Mouse (Mus musculus) lung, embryonic 16.5 days (tissue): ENCODE measurements around the gene Pole2. TPM values are rescaled to one million over a fixed set of nuclear protein-coding genes. Genes with fewer than 3 reads are reported as not detected.

Experiments used
- ATAC-seq: fragments of 200-750 bp; cut with Nextera tagmentation; 2 replicates; pipeline ENCODE4 v1.8.0; 2017; ENCODE audit warnings: low read depth, mild to moderate bottlenecking, moderate library complexity
- H3K27ac ChIP-seq: fragments of 300-500 bp; sonication (generic); 2 replicates; pipeline ENCODE4 v1.5.1; 2014; ENCODE audit warnings: mild to moderate bottlenecking, control low read depth, low read length
- H3K27me3 ChIP-seq: fragments of 300-500 bp; sonication (generic); 2 replicates; pipeline ENCODE4 v1.6.1; 2014; ENCODE audit warnings: low read depth, low read length, mixed read lengths; ENCODE audit not compliant: control insufficient read depth, insufficient read depth
- H3K36me3 ChIP-seq: fragments of 300-500 bp; sonication (generic); 2 replicates; pipeline ENCODE4 v1.6.1; 2014; ENCODE audit warnings: low read length; ENCODE audit not compliant: control insufficient read depth, insufficient read depth
- H3K4me1 ChIP-seq: fragments of 300-500 bp; sonication (generic); replicated peaks from 2 replicates; pipeline ENCODE4 v1.6.1; 2014; ENCODE audit warnings: low read length, mixed read lengths; ENCODE audit not compliant: control insufficient read depth, insufficient read depth
- H3K4me2 ChIP-seq: fragments of 300-500 bp; sonication (generic); 2 replicates; pipeline ENCODE4 v1.6.1; 2014; ENCODE audit warnings: low read depth, low read length, control low read depth
- H3K4me3 ChIP-seq: fragments of 300-500 bp; sonication (generic); 2 replicates; pipeline ENCODE4 v1.5.1; 2014; ENCODE audit warnings: mild to moderate bottlenecking, low read length, control low read depth
- H3K9ac ChIP-seq: fragments of 300-500 bp; sonication (generic); 2 replicates; pipeline ENCODE4 v1.6.1; 2014; ENCODE audit warnings: low read length, control low read depth
- H3K9me3 ChIP-seq: fragments of 300-500 bp; sonication (generic); 2 replicates; pipeline ENCODE4 v1.6.1; 2016; ENCODE audit warnings: low read length; ENCODE audit not compliant: control insufficient read depth
- WGBS: fragments of 180-500 bp; shearing (Covaris S2); extraction: QIAGEN DNeasy Blood & Tissue Kit; methylation state at CpG from one replicate; pipeline ENCODE4 v1.1.7; 2014; 5-methylcytosine and 5-hydroxymethylcytosine counted together
- polyA plus RNA-seq: library from polyadenylated mRNA; unstranded; fragments of >200 nt; fragmentation: Nextera tagmentation; extraction: Ambion mirVana; gene quantifications from 2 replicates; pipeline ENCODE4 v1.2.1, GENCODE M21; 2015

Gene Pole2
- polyA plus RNA-seq, 1 experiment from 2014 or later: 28.3 TPM

GRCm38 (mm10) chr12:69241771-69242431 is 13.9 kb upstream of the Pole2 start:
- peak overlapping the region; percentile 73 for H3K4me3 ChIP-seq
- no peaks in the 10 kb centered on the region for H3K9me3 ChIP-seq
- no peaks in the 10 kb centered on the region for H3K27me3 ChIP-seq
- H3K4me1 ChIP-seq: no peaks in the 10 kb centered on the region
- peak overlapping the region; percentile 81 for H3K4me2 ChIP-seq
- H3K36me3 ChIP-seq: no peaks in the 10 kb centered on the region
- H3K27ac ChIP-seq: peak overlapping the region; percentile 87
- peak overlapping the region; percentile 92 for H3K9ac ChIP-seq
- ATAC-seq: peak; percentile 95
- WGBS: under 1% methylated on average over 61 of the region's 64 CpGs

GRCm38 (mm10) chr12:69241405-69241770 is 13.4 kb upstream of the Pole2 start:
- WGBS: 2% methylated on average over 3 of the region's 3 CpGs
- ATAC-seq: no peak
- H3K27ac ChIP-seq: peak overlapping the region; percentile 87
- H3K36me3 ChIP-seq: no peaks in the 10 kb centered on the region
- peak overlapping the region; percentile 73 for H3K4me3 ChIP-seq
- H3K27me3 ChIP-seq: no peaks in the 10 kb centered on the region
- H3K9me3 ChIP-seq: no peaks in the 10 kb centered on the region
- H3K4me1 ChIP-seq: no peaks in the 10 kb centered on the region
- peak overlapping the region; percentile 81 for H3K4me2 ChIP-seq
- peak overlapping the region; percentile 92 for H3K9ac ChIP-seq

- peak within 1 kb of the TSS; percentile 81 for H3K4me2 ChIP-seq
- peak within 1 kb of the TSS; percentile 87 for H3K27ac ChIP-seq
- H3K27me3 ChIP-seq: no peaks in the 10 kb centered on the region
- 64% methylated on average over 6 of the region's 6 CpGs for WGBS
- peak within 1 kb of the TSS; percentile 73 for H3K4me3 ChIP-seq
- H3K4me1 ChIP-seq: no peaks in the 10 kb centered on the region
- H3K9me3 ChIP-seq: no peaks in the 10 kb centered on the region
- no peak for ATAC-seq
- H3K9ac ChIP-seq: peak within 1 kb of the TSS; percentile 92
- H3K36me3 ChIP-seq: no peaks in the 10 kb centered on the region
Measured at GRCm38 (mm10) chr12:69240876-69241275, 12.9 kb upstream of the Pole2 start, which contains the start of gene Klhdc1. Gene Klhdc1, plus strand, starts transcription at chr12:69241176.

- no peak overlapping the region for H3K27ac ChIP-seq
- no peak for ATAC-seq
- 29% methylated on average over 3 of the region's 3 CpGs for WGBS
Measured at GRCm38 (mm10) chr12:69238284-69238683, 10.3 kb upstream of the Pole2 start.

GRCm38 (mm10) chr12:69235782-69236181 is 7.8 kb upstream of the Pole2 start:
- peak; percentile 64 for ATAC-seq
- no peaks in the 10 kb centered on the region for H3K4me1 ChIP-seq
- no peak overlapping the region for H3K27ac ChIP-seq
- no peak overlapping the region for H3K9ac ChIP-seq
- no peaks in the 10 kb centered on the region for H3K36me3 ChIP-seq
- WGBS: 49% methylated on average over 6 of the region's 6 CpGs
- H3K27me3 ChIP-seq: no peaks in the 10 kb centered on the region
- no peak overlapping the region for H3K4me2 ChIP-seq
- no peak overlapping the region for H3K4me3 ChIP-seq
- H3K9me3 ChIP-seq: no peaks in the 10 kb centered on the region

More at GRCm38 (mm10) chr12:69238284-69238683, 10.3 kb upstream of the Pole2 start:
- no peak overlapping the region for H3K4me3 ChIP-seq
- H3K4me2 ChIP-seq: no peak overlapping the region
- H3K9ac ChIP-seq: no peak overlapping the region
- H3K27me3 ChIP-seq: no peaks in the 10 kb centered on the region
- no peaks in the 10 kb centered on the region for H3K9me3 ChIP-seq
- no peaks in the 10 kb centered on the region for H3K36me3 ChIP-seq
- no peaks in the 10 kb centered on the region for H3K4me1 ChIP-seq

- no peak overlapping the region for H3K4me2 ChIP-seq
- H3K4me1 ChIP-seq: 0 out of 2 replicates have a peak, but pooled peaks cover 3% of the 10 kb centered on the region
- no peak overlapping the region for H3K9ac ChIP-seq
- no peaks in the 10 kb centered on the region; the same call in 1 of the 2 replicates for H3K36me3 ChIP-seq
- H3K4me3 ChIP-seq: no peak overlapping the region
- no peak overlapping the region for H3K27ac ChIP-seq
- ATAC-seq: no peak
- no peaks in the 10 kb centered on the region for H3K27me3 ChIP-seq
- H3K9me3 ChIP-seq: no peaks in the 10 kb centered on the region
- WGBS: 55% methylated on average over 2 of the region's 2 CpGs
Measured at GRCm38 (mm10) chr12:69229251-69229650, 1.3 kb upstream of the Pole2 start.

- WGBS: 92% methylated on average over 19 of the region's 19 CpGs
- Histone ChIP-seq H3K27ac (no peak overlapping the region), H3K9ac (no peak overlapping the region), H3K36me3 (peaks cover 11% of the 10 kb centered on the region), H3K27me3 (no peaks in the 10 kb centered on the region), H3K4me2 (no peak overlapping the region), H3K4me3 (no peak overlapping the region), H3K9me3 (no peaks in the 10 kb centered on the region), H3K4me1 (no peaks in the 10 kb centered on the region)
- ATAC-seq: no peak
Measured at GRCm38 (mm10) chr12:69220613-69221277, 7.2 kb downstream of the Pole2 start.

- no peak overlapping the region for H3K27ac ChIP-seq
- no peaks in the 10 kb centered on the region for H3K9me3 ChIP-seq
- H3K36me3 ChIP-seq: peaks cover 17% of the 10 kb centered on the region
- no peak for ATAC-seq
- no peak overlapping the region for H3K4me2 ChIP-seq
- WGBS: 93% methylated on average over 7 of the region's 7 CpGs
- no peaks in the 10 kb centered on the region for H3K4me1 ChIP-seq
- H3K4me3 ChIP-seq: no peak overlapping the region
- no peak overlapping the region for H3K9ac ChIP-seq
- no peaks in the 10 kb centered on the region for H3K27me3 ChIP-seq
Measured at GRCm38 (mm10) chr12:69216587-69216986, 11.4 kb downstream of the Pole2 start.

GRCm38 (mm10) chr12:69215000-69215785 is 12.8 kb downstream of the Pole2 start:
- 79% methylated on average over 3 of the region's 3 CpGs for WGBS
- Histone ChIP-seq H3K4me2 (no peak overlapping the region), H3K9me3 (no peaks in the 10 kb centered on the region), H3K9ac (no peak overlapping the region), H3K27me3 (no peaks in the 10 kb centered on the region), H3K4me1 (no peaks in the 10 kb centered on the region), H3K4me3 (no peak overlapping the region), H3K27ac (no peak overlapping the region), H3K36me3 (peaks cover 14% of the 10 kb centered on the region)
- ATAC-seq: no peak
